Mouse (Mus musculus) gastrocnemius, postnatal 25 days (tissue): Measurements from ENCODE around the gene Svbp. TPM values are rescaled to one million over a fixed set of nuclear protein-coding genes. Genes with fewer than 3 reads are reported as not detected.

Experiments
- DNase-seq: peaks from one replicate; pipeline ENCODE4 v3.0.0; 2022
- total RNA-seq, 2 experiments: library from RNA; stranded (reverse); gene quantifications; 1 replicate in 1 of 2; 2 replicates in 1 of 2; pipeline ENCODE4 v1.2.3; 2021

Gene Svbp
- total RNA-seq, 2 experiments from 2014 or later = 13.9 to 17.4 TPM

- no peak for DNase-seq
Observed at GRCm38 (mm10) chr4:119246688-119247225, 51.7 kb downstream of the Svbp start.

- peak; percentile 68 for DNase-seq
Observed at GRCm38 (mm10) chr4:119247462-119248235, 52.5 kb downstream of the Svbp start.

GRCm38 (mm10) chr4:119248407-119248965 lies 53.4 kb downstream of the Svbp start:
- no peak for DNase-seq

Other genes starting within 250 kb of the Svbp start
- under 1 TPM; 0.38 to 0.88 TPM for gene Lao1, start 233.7 kb upstream of the Svbp start, total RNA-seq
- gene Slc2a1, start 86.6 kb upstream of the Svbp start, total RNA-seq = 1 to 10 TPM; 4.0 to 5.5 TPM
- gene Zfp691, start 21.1 kb upstream of the Svbp start, total RNA-seq = 10 to 100 TPM; 16.3 to 17.5 TPM
- gene Ermap, start 5.3 kb upstream of the Svbp start, total RNA-seq = not detected
- gene Tmem269, start 22.9 kb downstream of the Svbp start, total RNA-seq = under 1 TPM in 1 of 2 experiments, not detected in 1; 0.56 TPM
- gene AU022252, start 37.4 kb downstream of the Svbp start, total RNA-seq = 10 to 100 TPM; 22.5 to 22.8 TPM
- gene P3h1, start 37.6 kb downstream of the Svbp start, total RNA-seq = 10 to 100 TPM; 12.0 to 12.6 TPM
- gene Cldn19, start 60.1 kb downstream of the Svbp start, total RNA-seq = 1 to 10 TPM; 3.2 to 3.8 TPM
- 100 to 1,000 TPM; 509 to 515 TPM for gene Ybx1, start 99.3 kb downstream of the Svbp start, total RNA-seq
- 1 to 10 TPM; 7.0 to 7.8 TPM for gene Ppih, start 125.2 kb downstream of the Svbp start, total RNA-seq
- gene Ccdc30, start 220.2 kb downstream of the Svbp start, total RNA-seq = under 1 TPM in 1 of 2 experiments, not detected in 1; 0.11 TPM
- gene Ppcs, start 227.1 kb downstream of the Svbp start, total RNA-seq = 1 to 10 TPM; 5.1 to 5.2 TPM
- not detected for gene Zmynd12, start 227.5 kb downstream of the Svbp start, total RNA-seq